Mouse (Mus musculus) CH12.LX (cell line): ENCODE data around the gene Ltk.

ENCODE experiments used
- BHLHE40 ChIP-seq: IDR thresholded peaks from 2 replicates; pipeline ENCODE4 v1.6.1; 2011; ENCODE audit warnings: mild to moderate bottlenecking, low read depth, low read length, improper control_type of control experiment
- CHD2 ChIP-seq: IDR thresholded peaks from 2 replicates; pipeline ENCODE4 v1.6.1; 2011; ENCODE audit warnings: low read length, improper control_type of control experiment
- CTCF ChIP-seq, 2 experiments: IDR thresholded peaks in 1 of 2; conservative IDR thresholded peaks in 1 of 2; 2 replicates each; pipeline ENCODE4 v1.5.1; 2011 to 2012; ENCODE audit warnings: low read depth in 2 of 2, low read length in 2 of 2, improper control_type of control experiment in 1 of 2, inconsistent platforms in 1 of 2, mild to moderate bottlenecking in 1 of 2, moderate library complexity in 1 of 2
- E2F4 ChIP-seq: IDR thresholded peaks from 2 replicates; pipeline ENCODE4 v1.6.1; 2011; ENCODE audit warnings: low read depth, low read length, improper control_type of control experiment; ENCODE audit not compliant: insufficient replicate concordance
- NRF1 ChIP-seq: IDR thresholded peaks from 2 replicates; pipeline ENCODE4 v1.6.1; 2014; ENCODE audit warnings: low read depth, mild to moderate bottlenecking, inconsistent platforms, low read length, improper control_type of control experiment, moderate library complexity
- POLR2A ChIP-seq: IDR thresholded peaks from 2 replicates; pipeline ENCODE4 v1.6.1; 2011; ENCODE audit warnings: low read depth, mild to moderate bottlenecking, improper control_type of control experiment, low read length
- POLR2AphosphoS2 ChIP-seq: IDR thresholded peaks from 2 replicates; pipeline ENCODE4 v1.6.1; 2011; ENCODE audit warnings: low read depth, low read length, improper control_type of control experiment
- SMC3 ChIP-seq: IDR thresholded peaks from 2 replicates; pipeline ENCODE4 v1.6.1; 2011; ENCODE audit warnings: low read depth, low read length, improper control_type of control experiment
- TBP ChIP-seq: conservative IDR thresholded peaks from 2 replicates; pipeline ENCODE4 v1.6.1; 2011; ENCODE audit warnings: low read depth, low read length, improper control_type of control experiment
- UBTF ChIP-seq: IDR thresholded peaks from 2 replicates; pipeline ENCODE4 v1.6.1; 2012; ENCODE audit warnings: low read depth, mild to moderate bottlenecking, inconsistent platforms, low read length, improper control_type of control experiment, moderate library complexity
- USF1 ChIP-seq: IDR thresholded peaks from 2 replicates; pipeline ENCODE4 v1.6.1; 2014; ENCODE audit warnings: low read depth, mild to moderate bottlenecking, inconsistent platforms, low read length, improper control_type of control experiment
- ZNF384 ChIP-seq: IDR thresholded peaks from 2 replicates; pipeline ENCODE4 v1.6.1; 2012; ENCODE audit warnings: low read depth, low read length, improper control_type of control experiment, inconsistent platforms

GRCm38 (mm10) chr2:119808438-119808837 is 48.2 kb upstream of the Ltk start:
- TF ChIP-seq UBTF = no peak
- no peak for TF ChIP-seq CTCF (conservative IDR thresholded peaks at IDR 0.05 in 1 of 2, IDR thresholded peaks at IDR 0.05 in 1 of 2; ENCODE audit: low read depth in 2 of 2, low read length in 2 of 2)
- peak; percentile 42; the same call in 1 of the 2 replicates for TF ChIP-seq CHD2
- no peak for TF ChIP-seq POLR2A
- TF ChIP-seq BHLHE40 = no peak
- no peak for TF ChIP-seq TBP
- no peak for TF ChIP-seq SMC3
- no peak for TF ChIP-seq E2F4
- no peak for TF ChIP-seq POLR2AphosphoS2
- no peak for TF ChIP-seq NRF1
- TF ChIP-seq USF1 = no peak
- no peak for TF ChIP-seq ZNF384
